Mouse (Mus musculus) left cerebral cortex, adult 11 months (tissue): ENCODE measurements around the gene Epn2.

Source experiments
- DNase-seq: peaks from one replicate; pipeline ENCODE4 v3.0.0; 2022; ENCODE audit warnings: low spot score

Epn2 gene

GRCm38 (mm10) chr11:61578983-61579877 lies at the start of gene Epn2:
Gene Epn2, minus strand, starts transcription at chr11:61579687.
- peak; percentile 53 for DNase-seq

DNA sequence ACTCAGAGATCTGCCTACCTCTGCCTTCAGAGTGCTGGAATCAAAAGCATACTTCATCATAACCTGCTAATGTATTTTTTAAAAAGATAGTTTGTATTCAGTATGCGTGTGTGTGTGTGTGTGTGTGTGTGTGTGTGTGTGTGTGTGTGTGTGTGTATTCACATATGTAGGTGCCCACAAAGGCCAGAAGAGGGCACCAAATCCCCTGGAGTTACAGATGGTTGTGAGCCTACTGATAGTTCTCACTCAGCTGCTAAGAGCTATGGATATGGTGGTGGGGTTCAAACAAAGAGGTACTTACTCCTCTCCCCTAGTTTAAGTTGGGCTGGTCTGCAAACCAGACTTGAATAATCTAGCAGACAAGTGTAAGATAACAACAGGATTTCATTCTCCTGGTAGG lies 47.0 kb upstream of the Epn2 start:
- DNase-seq, result no peak

DNA sequence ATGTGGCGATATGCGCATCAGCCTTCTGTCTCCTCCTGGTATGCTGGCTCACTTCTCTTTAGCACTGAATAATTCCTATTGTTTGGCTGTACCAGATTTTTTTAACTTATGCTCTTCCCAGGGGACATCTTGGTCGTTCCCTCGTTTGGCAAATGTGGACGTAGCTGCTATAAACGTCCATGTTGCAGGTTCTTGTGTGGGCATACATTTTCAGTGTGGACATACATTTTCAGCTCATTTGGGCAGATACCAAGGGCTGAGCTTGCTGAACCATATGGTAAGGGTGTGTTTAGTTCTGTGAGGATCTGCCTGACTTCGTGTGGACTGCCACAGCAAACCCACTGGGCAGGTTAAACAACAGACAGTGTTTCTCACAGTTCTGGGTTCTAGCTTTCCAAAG lies 45.6 kb upstream of the Epn2 start:
- no peak for DNase-seq

DNA sequence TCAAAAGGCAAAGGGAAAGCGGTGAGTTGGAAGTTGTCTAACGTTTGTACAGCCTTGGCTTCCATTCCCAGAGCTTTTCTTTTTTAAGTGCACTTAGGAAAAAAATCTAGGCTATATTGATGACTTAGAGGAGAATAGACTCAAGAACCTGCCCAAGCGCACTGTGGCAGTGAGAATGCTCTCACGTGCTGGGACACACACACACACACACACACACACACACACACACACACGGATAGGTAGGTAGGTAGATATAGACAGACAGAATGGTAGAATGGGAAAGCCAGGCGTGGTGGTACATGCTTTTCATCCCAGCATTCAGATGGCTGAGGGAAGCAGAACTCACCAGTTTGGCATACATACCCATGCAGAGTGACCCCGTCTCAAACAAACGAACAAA lies 41.3 kb upstream of the Epn2 start:
- no peak for DNase-seq

GRCm38 (mm10) chr11:61620254-61620670 lies 40.8 kb upstream of the Epn2 start:
- DNase-seq, result peak; percentile 75

- DNase-seq, result no peak
These were observed 40.3 kb upstream of the Epn2 start for GRCm38 (mm10) chr11:61619791-61620241.

GRCm38 (mm10) chr11:61619356-61619755 lies 39.9 kb upstream of the Epn2 start:
- DNase-seq, result no peak

DNA sequence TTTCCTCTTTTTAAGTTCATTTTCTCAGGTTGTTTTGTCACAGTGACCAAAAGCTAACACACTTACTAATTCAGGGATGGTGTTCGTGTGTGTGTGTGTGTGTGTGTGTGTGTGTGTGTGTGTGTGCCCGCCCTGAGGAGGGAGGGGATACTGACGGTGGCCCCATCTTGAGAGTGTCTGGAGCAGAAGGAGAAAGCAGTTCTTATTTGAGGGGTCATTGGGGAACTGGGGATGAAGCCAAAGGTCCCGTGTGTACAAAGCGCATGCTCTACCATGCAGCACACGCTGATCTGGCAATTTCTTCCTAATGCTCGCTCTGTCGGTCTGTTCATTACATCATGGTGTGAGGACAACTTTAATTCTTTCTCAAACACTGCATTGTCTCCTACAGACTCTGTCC lies 39.1 kb upstream of the Epn2 start:
- no peak for DNase-seq

DNA sequence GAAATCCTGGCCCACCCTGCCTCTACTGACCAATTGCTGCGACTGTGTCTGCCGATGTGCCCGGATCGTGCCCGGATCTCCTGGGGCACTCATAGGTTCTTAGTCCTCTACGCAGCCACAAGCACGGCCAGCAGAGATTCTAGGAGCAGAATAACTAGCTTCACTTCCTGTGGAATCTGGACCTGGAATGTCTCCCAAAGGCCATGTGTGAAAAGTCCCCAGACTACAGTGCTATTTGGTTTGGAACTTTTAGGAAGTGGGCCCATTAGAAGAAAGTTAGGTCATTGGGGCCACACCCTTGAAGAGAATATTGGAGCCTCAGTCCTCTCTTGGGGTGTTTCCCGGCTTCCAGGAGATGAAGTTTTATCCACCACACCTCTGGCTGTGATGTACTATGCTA lies 38.6 kb upstream of the Epn2 start:
- DNase-seq, result no peak

GRCm38 (mm10) chr11:61617293-61617975 lies 37.9 kb upstream of the Epn2 start:
- DNase-seq, result no peak

GRCm38 (mm10) chr11:61616523-61617292 lies 37.2 kb upstream of the Epn2 start:
- DNase-seq, result no peak

DNA sequence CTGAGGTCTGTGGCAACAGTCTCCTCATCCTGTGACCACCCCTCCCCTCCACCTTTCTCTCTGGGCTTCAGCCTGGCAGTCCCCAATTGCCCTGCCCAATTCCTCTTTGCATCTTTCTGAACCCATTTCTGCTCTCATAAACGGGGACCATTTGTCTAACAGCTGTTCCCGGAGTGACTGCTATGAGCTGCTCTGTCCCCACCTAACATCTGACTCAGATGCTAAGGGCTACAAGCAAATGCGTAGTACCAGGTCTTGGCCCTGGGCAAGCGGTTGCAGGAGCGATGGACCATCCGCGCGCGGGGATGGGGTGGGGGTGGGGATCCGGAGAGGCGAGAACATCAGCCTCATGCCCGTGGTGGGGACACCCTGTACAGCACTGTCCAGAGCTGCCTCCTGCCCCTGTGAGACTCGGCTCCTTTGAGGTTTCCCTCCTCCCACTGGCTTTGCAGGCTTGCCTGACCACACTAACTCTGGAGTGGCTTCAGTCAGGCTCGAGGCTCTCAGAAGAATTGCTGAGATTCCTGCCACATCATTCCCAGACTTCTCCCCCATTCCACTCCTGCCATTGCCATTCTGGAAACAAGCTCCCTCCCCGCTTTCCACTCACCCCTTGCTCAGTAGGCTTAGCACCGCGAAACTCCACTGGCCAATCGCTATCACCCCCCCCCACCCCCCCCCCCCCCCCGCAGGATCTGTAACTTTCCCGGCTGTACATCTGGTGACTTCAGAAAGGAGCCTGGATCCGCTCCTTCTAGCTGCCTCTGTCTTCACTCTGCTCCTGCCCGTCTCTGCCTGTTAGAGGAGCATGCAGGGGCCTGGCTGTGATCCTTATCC lies 36.4 kb upstream of the Epn2 start:
- DNase-seq, result no peak

GRCm38 (mm10) chr11:61614401-61614800 lies 34.9 kb upstream of the Epn2 start:
- DNase-seq, result no peak

DNA sequence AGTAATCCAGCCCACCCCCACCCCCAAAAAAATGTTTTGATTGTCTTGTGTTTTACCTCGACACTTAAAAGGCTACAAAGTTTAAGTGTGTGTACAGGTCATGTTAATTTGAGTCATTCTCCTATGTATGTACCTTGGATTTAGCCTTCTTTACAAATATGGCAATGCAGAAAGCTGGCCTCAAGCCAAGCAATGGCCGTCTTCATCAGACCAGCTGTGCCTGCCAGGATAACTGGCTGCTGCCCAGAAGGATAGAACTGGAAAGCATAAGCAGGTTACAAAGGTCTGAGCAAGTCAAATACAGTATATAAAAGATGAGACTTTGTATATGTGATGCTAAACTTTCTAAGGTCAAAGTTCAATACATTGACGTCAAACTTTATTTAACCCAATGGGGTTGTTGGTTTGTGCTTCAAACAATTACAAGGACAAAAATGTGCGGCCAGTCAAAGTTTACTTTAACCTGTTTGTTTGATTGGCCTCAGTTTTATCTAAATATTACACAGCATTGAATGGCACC lies 32.7 kb upstream of the Epn2 start:
- no peak for DNase-seq

DNA sequence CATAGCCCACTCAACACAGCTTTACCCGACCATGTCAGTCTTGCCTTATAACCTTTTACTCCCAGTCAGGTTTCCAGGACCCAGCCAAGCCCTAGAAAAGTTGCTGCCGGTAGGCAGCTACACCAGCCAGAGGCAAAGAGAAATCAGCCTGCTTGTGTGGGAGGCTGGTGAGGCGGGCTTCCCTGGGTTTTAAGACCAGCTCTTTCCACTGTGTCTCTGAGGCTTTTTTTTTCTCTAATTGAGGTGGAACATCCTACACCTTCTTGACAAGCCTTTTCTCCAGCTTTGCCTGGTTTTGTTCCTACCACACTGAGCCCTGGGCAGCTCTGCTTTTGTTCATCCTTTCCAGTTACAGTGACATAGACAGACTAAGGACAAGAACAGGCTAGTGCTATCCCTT lies 31.7 kb upstream of the Epn2 start:
- DNase-seq, result no peak

DNA sequence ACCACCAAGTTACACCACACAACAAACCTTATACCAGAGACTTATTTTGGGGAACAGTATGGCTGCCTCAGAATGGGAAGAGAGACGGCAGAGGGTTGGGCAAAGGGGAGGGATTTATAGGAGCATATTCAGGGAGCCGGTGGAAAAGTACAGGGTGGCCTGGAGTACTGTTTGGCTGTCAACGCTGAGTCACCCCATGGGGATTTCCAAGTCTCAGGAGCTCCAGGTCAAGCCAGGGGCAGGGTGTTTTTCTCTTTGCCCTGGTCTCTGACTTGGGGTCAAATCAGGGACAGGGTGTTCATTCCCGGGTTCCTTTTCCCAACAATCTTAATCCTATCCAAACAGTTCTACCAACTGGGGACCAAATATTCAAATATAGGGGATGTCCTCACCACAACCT lies 28.6 kb upstream of the Epn2 start:
- no peak for DNase-seq

- no peak for DNase-seq
These were observed 23.2 kb upstream of the Epn2 start for GRCm38 (mm10) chr11:61602705-61603104.

DNA sequence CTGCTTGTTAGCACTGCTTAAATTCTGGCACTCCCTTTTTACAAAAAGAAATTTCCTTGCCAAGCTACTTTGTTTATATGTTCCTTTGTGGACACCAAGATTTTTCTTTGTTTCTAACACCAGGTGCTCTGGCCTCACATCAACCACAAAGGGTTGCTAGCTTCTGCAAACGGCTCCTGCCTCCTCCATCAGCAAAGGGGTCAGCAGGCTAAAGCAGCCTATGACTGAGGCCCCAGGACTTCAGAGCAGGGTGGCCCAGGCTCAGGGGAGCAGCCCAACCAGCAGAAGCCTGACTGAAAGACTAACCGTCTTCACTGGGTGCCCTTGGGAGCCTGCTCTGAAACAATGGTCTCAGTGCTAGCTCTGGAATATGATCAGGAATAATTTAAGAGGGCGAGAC lies 22.0 kb upstream of the Epn2 start:
- DNase-seq, result no peak

DNA sequence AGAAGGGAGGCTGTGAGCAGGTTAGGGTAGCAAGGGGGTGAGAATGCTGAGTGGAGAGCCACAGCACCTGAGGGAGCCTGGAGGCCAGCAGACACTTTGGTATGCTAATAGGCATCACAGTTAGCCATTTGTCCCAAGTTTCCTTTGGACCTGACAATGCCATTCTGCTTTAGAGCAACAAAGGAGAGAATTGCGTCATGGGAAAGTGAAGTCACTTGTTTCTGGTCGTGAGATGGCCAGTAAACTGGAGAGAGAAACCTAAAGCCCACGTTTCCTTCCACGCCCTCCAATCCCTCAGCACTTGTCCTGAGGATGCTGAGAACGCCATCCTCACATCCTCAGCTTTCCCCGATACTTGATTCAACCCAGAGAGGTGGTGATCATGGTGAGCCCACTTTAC lies 18.9 kb upstream of the Epn2 start:
- DNase-seq, result no peak

- no peak for DNase-seq
These were observed 18.0 kb upstream of the Epn2 start for GRCm38 (mm10) chr11:61597471-61597870.

DNA sequence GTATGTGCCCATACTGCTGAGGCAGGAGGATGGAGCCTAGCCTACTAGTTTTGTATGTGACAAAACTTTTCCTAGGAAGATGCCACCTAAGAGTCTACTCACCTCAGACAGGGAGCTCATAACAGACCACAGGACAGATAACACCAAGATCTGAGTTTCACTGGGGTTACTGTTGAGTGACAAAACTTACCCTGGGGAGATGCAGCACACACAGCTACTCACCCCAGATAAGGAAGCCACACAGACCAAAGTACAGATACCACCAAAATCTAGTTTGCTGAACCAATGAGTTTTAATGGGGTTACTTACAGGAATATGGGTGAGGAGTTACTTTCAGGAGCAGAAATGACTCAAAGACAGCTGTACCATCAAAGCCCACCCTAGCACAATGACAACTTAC lies 13.6 kb upstream of the Epn2 start:
- no peak for DNase-seq
